Mouse (Mus musculus) C3H10T1/2 (cell line): ENCODE measurements around the gene Cyp2c37. TPM values are rescaled to one million over a fixed set of nuclear protein-coding genes. Genes with fewer than 3 reads are reported as not detected.

Experiments used
- polyA plus RNA-seq, 2 experiments: library from polyadenylated mRNA; unstranded; fragments of >200 nt; fragmentation: generic; extraction: Trizol; gene quantifications; one replicate each; pipeline ENCODE4 v1.2.1; 2012; ENCODE audit warnings: missing spikeins in 2 of 2

Cyp2c37 gene
- not detected for polyA plus RNA-seq

GRCm38 (mm10) chr19:39992140-39992539 is at the start of gene Cyp2c37:
TSS of gene Cyp2c37 (plus strand) at chr19:39992424.

Other genes starting within 250 kb of the Cyp2c37 start
- not detected for gene Cyp2c40, start 179.6 kb upstream of the Cyp2c37 start, polyA plus RNA-seq
- gene Cyp2c69, start 105.6 kb upstream of the Cyp2c37 start, polyA plus RNA-seq, result not detected
- not detected for gene Cyp2c54, start 81.4 kb downstream of the Cyp2c37 start, polyA plus RNA-seq
- not detected for gene Cyp2c50, start 97.3 kb downstream of the Cyp2c37 start, polyA plus RNA-seq
- not detected for gene Cyp2c70, start 194.9 kb downstream of the Cyp2c37 start, polyA plus RNA-seq